ENCODE assay signal across 8 mouse cellular contexts in the genomic region with DNA sequence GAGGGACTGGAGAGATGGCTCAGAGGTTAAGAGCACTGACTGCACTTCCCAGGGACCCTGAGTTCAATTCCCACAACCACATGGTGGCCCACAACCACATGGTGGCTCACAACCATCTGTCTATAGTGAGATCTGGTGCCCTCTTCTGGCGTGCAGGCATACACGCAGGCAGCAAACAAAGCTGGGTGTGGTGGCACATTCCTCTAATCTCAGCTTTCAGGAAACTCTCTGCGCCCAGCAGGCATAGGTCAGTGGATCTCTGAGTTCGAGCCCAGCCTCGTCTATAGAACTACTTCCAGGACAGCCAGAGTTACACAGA. TPM values are rescaled to one million over a fixed set of nuclear protein-coding genes. Genes with fewer than 3 reads are reported as not detected.
A peak's percentile ranks its signal among the peaks of the same experiment; 100 is the strongest.
DNase-seq lines count a peak whose midpoint lies in the region; ATAC-seq and TF ChIP-seq lines count a peak whose summit lies in the region.

No protein-coding gene starts in this region.

- H3K27me3 ChIP-seq in liver, adult 2 months (ENCODE audit: control insufficient read depth, insufficient read depth, low read length) = no peaks in the 10 kb centered on the region
- H3K27me3 ChIP-seq in neural tube, embryonic 12.5 days (replicated peaks) = no peaks in the 10 kb centered on the region

- TF ChIP-seq POLR2A in liver, adult 2 months (IDR thresholded peaks at IDR 0.05; ENCODE audit: extremely low read depth, insufficient read depth, low read length) = no peak

- no peak overlapping the region for H3K9ac ChIP-seq in liver, adult 2 months (ENCODE audit: low read depth, low read length)
- H3K9ac ChIP-seq in neural tube, embryonic 12.5 days = no peak overlapping the region

- no peaks in the 10 kb centered on the region for H3K36me3 ChIP-seq in liver, adult 2 months (ENCODE audit: control insufficient read depth, insufficient read depth, low read length)
- H3K36me3 ChIP-seq in neural tube, embryonic 12.5 days = no peaks in the 10 kb centered on the region

- H3K4me3 ChIP-seq in liver, adult 2 months (ENCODE audit: insufficient read depth, low read depth, low read length) = no peak overlapping the region
- H3K4me3 ChIP-seq in neural tube, embryonic 12.5 days = no peak overlapping the region

- peaks cover 12% of the 10 kb centered on the region for H3K4me1 ChIP-seq in liver, adult 2 months (ENCODE audit: control insufficient read depth, insufficient read depth, low read length)
- H3K4me1 ChIP-seq in neural tube, embryonic 12.5 days = peaks cover 10% of the 10 kb centered on the region; the same call in 1 of the 2 replicates

- TF ChIP-seq CTCF in liver, adult 2 months (IDR thresholded peaks at IDR 0.05; ENCODE audit: low read depth, low read length) = peak; percentile 92

- peak; percentile 46 for DNase-seq in cerebellum, adult 9-10 months
- DNase-seq in cerebellum, adult 8-10 months = no peak
- peak; percentile 46 for DNase-seq in urinary bladder, postnatal 25 days (ENCODE audit: low spot score)
- no peak for DNase-seq in urinary bladder, postnatal 10 days (ENCODE audit: low spot score)
- DNase-seq in liver, adult 2 months (ENCODE audit: extremely low read depth, low read depth, low spot score) = peak; percentile 51
- no peak for DNase-seq in left cerebral cortex, adult 8-10 months (ENCODE audit: low spot score in 2 of 2)

- no peak overlapping the region for H3K4me2 ChIP-seq in neural tube, embryonic 12.5 days (replicated peaks)

- no peak overlapping the region for H3K27ac ChIP-seq in liver, adult 2 months (replicated peaks; ENCODE audit: insufficient read depth, low read depth, low read length)
- no peak overlapping the region for H3K27ac ChIP-seq in neural tube, embryonic 12.5 days

- 33% methylated on average over 5 of the region's 5 CpGs for WGBS in liver, adult 2 months
- 42% methylated on average over 5 of the region's 5 CpGs for WGBS in neural tube, embryonic 12.5 days

- H3K79me2 ChIP-seq in liver, adult 2 months (ENCODE audit: control insufficient read depth, insufficient read depth, low read length) = peaks cover 29% of the 10 kb centered on the region

- no peaks in the 10 kb centered on the region for H3K9me3 ChIP-seq in neural tube, embryonic 12.5 days

- peak; percentile 67 for ATAC-seq in erythroblast, adult 5-6 weeks (replicated peaks; ENCODE audit: low FRiP score, poor library complexity, severe bottlenecking)
- ATAC-seq in neural tube, embryonic 12.5 days (ENCODE audit: low FRiP score, low read depth) = 0 out of 2 replicates have a peak, but pooled peaks have one; percentile 48

RNA-seq across cellular contexts. Expression of a gene that starts 5.5 kb away (rescaled TPM):
- 1.3 and 5.2 TPM in 2 replicates for total RNA-seq in erythroblast, adult 5-6 weeks (2015; ENCODE audit: low replicate concordance)
- 0.34 and 7.0 TPM in 2 replicates for total RNA-seq in erythroblast, adult 5-6 weeks (2017; ENCODE audit: low replicate concordance)
- total RNA-seq in liver, adult 2 months (2014; rRNA removed) = 26.1 and 32.8 TPM in 2 replicates
- polyA plus RNA-seq in liver, adult 2 months (2012; rRNA removed) = 74.1 and 83.8 TPM in 2 replicates
- 15.2 and 17.9 TPM in 2 replicates for polyA plus RNA-seq in neural tube, embryonic 12.5 days (2016; fragmentation: Nextera tagmentation; extraction: Ambion mirVana)
- total RNA-seq in left cerebral cortex, adult 8-10 months (2022) = 10 to 100 TPM in 1 of 4 experiments, 1 to 10 TPM in 3; 6.7 to 11.5 (median 8.2) TPM

RNA-seq across cellular contexts. Expression of a gene that starts 5.7 kb away (rescaled TPM):
- 10.4 and 20.7 TPM in 2 replicates for total RNA-seq in erythroblast, adult 5-6 weeks (2015; ENCODE audit: low replicate concordance)
- 15.5 and 22.2 TPM in 2 replicates for total RNA-seq in erythroblast, adult 5-6 weeks (2017; ENCODE audit: low replicate concordance)
- 20.1 and 22.8 TPM in 2 replicates for total RNA-seq in liver, adult 2 months (2014; rRNA removed)
- polyA plus RNA-seq in liver, adult 2 months (2012; rRNA removed) = 31.4 and 35.8 TPM in 2 replicates
- polyA plus RNA-seq in neural tube, embryonic 12.5 days (2016; fragmentation: Nextera tagmentation; extraction: Ambion mirVana) = 56.5 and 63.0 TPM in 2 replicates
- 10 to 100 TPM; 50.2 to 61.0 (median 57.9) TPM for total RNA-seq in left cerebral cortex, adult 8-10 months (2022)

RNA-seq across cellular contexts. Expression of a gene that starts 15.3 kb away (rescaled TPM):
- 3.3 and 6.1 TPM in 2 replicates for total RNA-seq in erythroblast, adult 5-6 weeks (2015; ENCODE audit: low replicate concordance)
- total RNA-seq in erythroblast, adult 5-6 weeks (2017; ENCODE audit: low replicate concordance) = 0.60 and 0.70 TPM in 2 replicates
- total RNA-seq in liver, adult 2 months (2014; rRNA removed) = 1.2 and 1.7 TPM in 2 replicates
- polyA plus RNA-seq in liver, adult 2 months (2012; rRNA removed) = 2.7 and 3.7 TPM in 2 replicates
- 11.8 and 14.0 TPM in 2 replicates for polyA plus RNA-seq in neural tube, embryonic 12.5 days (2016; fragmentation: Nextera tagmentation; extraction: Ambion mirVana)
- total RNA-seq in left cerebral cortex, adult 8-10 months (2022) = 10 to 100 TPM; 68.5 to 73.4 (median 71.5) TPM

RNA-seq across cellular contexts. Expression of a gene that starts 24.1 kb away (rescaled TPM):
- total RNA-seq in erythroblast, adult 5-6 weeks (2015; ENCODE audit: low replicate concordance) = 1.3 and 2.5 TPM in 2 replicates
- 6.7 and 7.5 TPM in 2 replicates for total RNA-seq in erythroblast, adult 5-6 weeks (2017; ENCODE audit: low replicate concordance)
- total RNA-seq in liver, adult 2 months (2014; rRNA removed) = 6.7 and 8.8 TPM in 2 replicates
- polyA plus RNA-seq in liver, adult 2 months (2012; rRNA removed) = 14.9 and 16.3 TPM in 2 replicates
- 125 and 139 TPM in 2 replicates for polyA plus RNA-seq in neural tube, embryonic 12.5 days (2016; fragmentation: Nextera tagmentation; extraction: Ambion mirVana)
- total RNA-seq in left cerebral cortex, adult 8-10 months (2022) = 1 to 10 TPM; 5.7 to 8.3 (median 5.9) TPM

RNA-seq across cellular contexts. Expression of a gene that starts 35.7 kb away (rescaled TPM):
- total RNA-seq in erythroblast, adult 5-6 weeks (2015; ENCODE audit: low replicate concordance) = 2.5 and 7.3 TPM in 2 replicates
- 10.3 and 11.4 TPM in 2 replicates for total RNA-seq in erythroblast, adult 5-6 weeks (2017; ENCODE audit: low replicate concordance)
- 163 and 188 TPM in 2 replicates for total RNA-seq in liver, adult 2 months (2014; rRNA removed)
- 170 and 193 TPM in 2 replicates for polyA plus RNA-seq in liver, adult 2 months (2012; rRNA removed)
- 14.1 and 15.7 TPM in 2 replicates for polyA plus RNA-seq in neural tube, embryonic 12.5 days (2016; fragmentation: Nextera tagmentation; extraction: Ambion mirVana)
- total RNA-seq in left cerebral cortex, adult 8-10 months (2022) = 10 to 100 TPM; 18.6 to 21.9 (median 19.9) TPM

Comparison
In these comparisons a context has a peak if more than half of its experiments do, and no peak if none do; other contexts are left out.
1. DNase-seq: peak in cerebellum, adult 9-10 months (single experiment), urinary bladder, postnatal 25 days (single experiment) and liver, adult 2 months (single experiment); none in cerebellum, adult 8-10 months (single experiment), urinary bladder, postnatal 10 days (single experiment) and left cerebral cortex, adult 8-10 months (0 of 2).
2. RNA of a gene that starts 15.3 kb away (total RNA-seq): 68.5 to 73.4 TPM in left cerebral cortex, adult 8-10 months; 0.60 to 6.1 TPM in erythroblast, adult 5-6 weeks and 1.2 to 1.7 TPM in liver, adult 2 months; every median in the first group is over 4 times any median in the second.